Mouse (Mus musculus) lung, postnatal 14 days (tissue): ENCODE data around the gene Ptges3.
A peak's percentile ranks its signal among the peaks of the same experiment; 100 is the strongest.
"Not testable (repeated sequence)": the region's sequence is repeated elsewhere in the genome, so short reads cannot be mapped to it uniquely, and the experiment has no call there.

ENCODE experiments used
- DNase-seq: peaks from one replicate; pipeline ENCODE4 v3.0.0; 2021

The Ptges3 gene

GRCm38 (mm10) chr10:128059207-128059981 lies 640 bp downstream of the Ptges3 start:
- peak; percentile 50 for DNase-seq

GRCm38 (mm10) chr10:128061109-128061508 lies 2.4 kb downstream of the Ptges3 start:
- no peak for DNase-seq

- no peak for DNase-seq
Observed at GRCm38 (mm10) chr10:128062221-128062989, 3.7 kb downstream of the Ptges3 start.

GRCm38 (mm10) chr10:128066072-128066471 lies 7.3 kb downstream of the Ptges3 start:
- no peak for DNase-seq

GRCm38 (mm10) chr10:128069201-128069600 lies 10.4 kb downstream of the Ptges3 start:
- DNase-seq, result no peak

- not testable (repeated sequence) for DNase-seq
Observed at GRCm38 (mm10) chr10:128070432-128070831, 11.7 kb downstream of the Ptges3 start.

- DNase-seq, result not testable (repeated sequence)
Observed at GRCm38 (mm10) chr10:128078269-128078668, 19.5 kb downstream of the Ptges3 start.

- peak; percentile 38 for DNase-seq
Observed at GRCm38 (mm10) chr10:128080496-128080895, 21.7 kb downstream of the Ptges3 start.

- no peak for DNase-seq
Observed at GRCm38 (mm10) chr10:128081807-128082476, 23.2 kb downstream of the Ptges3 start.

- DNase-seq, result no peak
Observed at GRCm38 (mm10) chr10:128082477-128082808, 23.7 kb downstream of the Ptges3 start.

- peak; percentile 98 for DNase-seq
Observed at GRCm38 (mm10) chr10:128082880-128083421, 24.2 kb downstream of the Ptges3 start, which contains the start of gene Atp5b. Atp5b (plus strand) TSS chr10:128083273.

GRCm38 (mm10) chr10:128083688-128084087 lies 24.9 kb downstream of the Ptges3 start:
- no peak for DNase-seq

GRCm38 (mm10) chr10:128084160-128084559 lies 25.4 kb downstream of the Ptges3 start:
- no peak for DNase-seq

- DNase-seq, result peak; percentile 36
Observed at GRCm38 (mm10) chr10:128086391-128086790, 27.6 kb downstream of the Ptges3 start.

GRCm38 (mm10) chr10:128087216-128087615 lies 28.5 kb downstream of the Ptges3 start:
- not testable (repeated sequence) for DNase-seq

- no peak for DNase-seq
Observed at GRCm38 (mm10) chr10:128088181-128088580, 29.4 kb downstream of the Ptges3 start.

GRCm38 (mm10) chr10:128089842-128090241 lies 31.1 kb downstream of the Ptges3 start:
- no peak for DNase-seq

- peak; percentile 93 for DNase-seq
Observed at GRCm38 (mm10) chr10:128090651-128091563, 32.2 kb downstream of the Ptges3 start.

GRCm38 (mm10) chr10:128091564-128092505 lies 33.1 kb downstream of the Ptges3 start, which contains the start of gene Baz2a:
Baz2a (plus strand) TSS chr10:128091577.
- peak; percentile 64 for DNase-seq
